Mouse (Mus musculus) heart, postnatal 0 days (tissue): ENCODE measurements around the gene Psmg4.

Source experiments
- CTCF ChIP-seq: IDR thresholded peaks from 2 replicates; pipeline ENCODE4 v1.5.1; 2016; ENCODE audit warnings: antibody characterized with exemption, control low read depth, low read depth
- EP300 ChIP-seq: IDR thresholded peaks from 2 replicates; pipeline ENCODE4 v1.6.1; 2016; ENCODE audit warnings: antibody characterized with exemption, low read depth

DNA sequence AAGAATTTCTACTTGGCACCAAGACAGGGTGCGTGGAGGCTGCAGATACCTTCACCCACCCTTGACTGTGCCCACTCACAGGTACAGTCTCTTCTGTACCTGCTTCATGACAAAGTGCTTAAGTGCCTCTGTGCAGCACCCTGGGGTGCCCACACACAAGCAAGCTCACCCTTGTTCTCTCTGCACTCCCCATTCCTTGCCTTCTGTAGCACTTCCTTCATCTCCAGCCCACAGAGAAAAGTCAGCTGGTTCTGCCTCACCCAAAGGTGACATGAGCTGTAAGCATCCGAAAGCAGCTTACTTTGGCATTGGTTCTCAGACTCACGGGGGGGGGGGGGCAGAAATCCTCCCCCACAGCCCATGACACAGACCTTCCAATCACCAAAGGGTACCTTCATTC is 52.1 kb downstream of the Psmg4 start:
- TF ChIP-seq CTCF (no peak), EP300 (no peak)
